Mouse (Mus musculus) cerebellum, adult 8-10 months (tissue): ENCODE data around the gene Tmem242.
A peak's percentile ranks its signal among the peaks of the same experiment; 100 is the strongest.

ENCODE experiments used
- DNase-seq: peaks from one replicate; pipeline ENCODE4 v3.0.0; 2022

Tmem242 gene

DNA sequence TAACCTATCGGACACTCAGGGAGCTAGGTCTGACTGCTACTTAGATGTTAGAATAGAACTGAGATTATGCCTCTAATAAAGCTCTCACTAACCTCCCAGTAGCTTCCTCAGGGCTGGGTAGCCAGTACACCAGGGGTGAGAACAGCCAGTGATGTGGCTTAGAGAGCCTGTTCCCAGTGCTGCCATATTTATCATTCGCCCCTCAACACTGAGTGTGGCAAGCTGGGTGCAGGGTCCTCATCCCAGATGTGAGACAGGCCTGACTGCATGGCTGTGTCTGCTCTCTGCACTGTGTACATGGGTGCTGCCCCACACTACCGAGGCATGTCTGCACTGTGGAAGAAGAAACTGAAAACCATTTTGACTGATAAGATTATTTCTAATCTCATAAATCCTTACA is 26.0 kb downstream of the Tmem242 start:
- no peak for DNase-seq

DNA sequence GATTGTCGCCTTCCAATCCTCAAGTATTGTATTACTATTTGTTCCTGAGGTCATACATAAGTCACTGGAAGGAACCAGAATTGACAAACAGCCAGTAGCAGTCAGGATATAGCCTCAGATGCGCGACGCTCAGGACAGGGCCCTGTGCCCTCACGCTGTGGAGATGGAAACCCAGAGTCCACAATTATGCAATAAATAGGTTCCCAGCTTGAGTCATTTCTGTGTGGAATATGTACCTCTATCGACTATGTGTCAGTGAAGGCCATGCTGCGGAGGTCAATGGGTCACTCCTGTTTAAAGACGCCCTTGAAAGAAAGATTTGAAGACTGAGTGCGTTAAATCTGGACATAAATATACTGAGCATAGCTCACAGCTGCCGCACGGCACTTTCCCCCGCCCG is 26.7 kb downstream of the Tmem242 start:
- no peak for DNase-seq

DNA sequence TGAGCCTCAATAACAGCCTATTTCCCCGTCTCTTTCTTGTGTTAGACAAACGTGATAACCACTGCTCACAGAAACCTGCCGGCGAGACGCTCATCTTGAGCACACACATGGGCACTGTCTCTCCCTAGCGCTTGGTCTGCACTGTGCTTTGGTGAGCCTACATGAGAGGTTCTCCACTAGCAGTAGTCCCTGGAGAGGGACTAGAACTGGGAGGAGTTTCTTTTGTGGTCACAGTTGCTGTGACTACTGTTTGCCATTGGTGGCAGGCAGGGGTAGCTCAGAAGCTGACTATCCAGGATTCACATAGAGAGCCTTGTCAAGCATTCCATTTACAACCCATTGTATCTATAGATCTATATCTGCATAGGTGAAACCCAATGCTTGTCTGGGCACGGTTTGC is 27.3 kb downstream of the Tmem242 start:
- no peak for DNase-seq

DNA sequence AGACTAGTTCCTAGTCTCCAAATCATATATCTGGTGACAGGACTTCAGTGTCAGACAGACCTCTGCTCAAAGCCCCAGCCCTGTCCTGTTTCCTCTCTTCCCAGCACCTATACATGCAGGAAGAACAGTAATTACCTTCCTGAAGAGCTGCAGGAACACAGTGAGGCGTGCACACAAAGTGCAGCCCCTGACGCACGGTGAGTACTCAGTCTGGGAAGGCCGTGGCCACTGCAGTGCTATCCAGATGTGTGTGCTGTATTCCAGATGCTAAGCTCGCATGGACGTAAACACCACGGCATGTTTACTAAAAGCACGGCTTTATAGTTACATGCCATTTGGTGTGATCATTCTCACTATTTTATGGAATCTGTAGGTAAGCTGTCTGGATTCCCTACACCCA is 27.8 kb downstream of the Tmem242 start:
- DNase-seq, result no peak

DNA sequence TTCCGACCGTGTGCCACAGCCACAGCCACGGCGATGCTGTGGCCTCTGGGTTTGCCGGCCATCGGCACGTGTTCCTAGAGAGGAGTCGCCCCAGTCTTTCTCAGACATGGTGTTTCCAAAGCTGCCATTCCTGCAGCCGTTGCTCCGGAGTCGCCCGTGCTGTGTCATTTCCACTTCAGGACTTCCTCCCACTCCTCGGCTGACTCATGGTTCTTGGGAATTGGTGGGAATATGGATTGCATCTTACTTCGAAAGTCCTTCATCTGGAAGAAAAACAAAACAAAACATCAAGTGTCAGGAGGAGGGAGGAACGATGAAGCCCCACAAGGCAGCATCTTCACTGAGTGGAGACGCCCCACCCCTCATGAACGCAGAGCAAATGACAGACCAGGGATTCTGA is 28.9 kb downstream of the Tmem242 start:
- DNase-seq, result no peak

DNA sequence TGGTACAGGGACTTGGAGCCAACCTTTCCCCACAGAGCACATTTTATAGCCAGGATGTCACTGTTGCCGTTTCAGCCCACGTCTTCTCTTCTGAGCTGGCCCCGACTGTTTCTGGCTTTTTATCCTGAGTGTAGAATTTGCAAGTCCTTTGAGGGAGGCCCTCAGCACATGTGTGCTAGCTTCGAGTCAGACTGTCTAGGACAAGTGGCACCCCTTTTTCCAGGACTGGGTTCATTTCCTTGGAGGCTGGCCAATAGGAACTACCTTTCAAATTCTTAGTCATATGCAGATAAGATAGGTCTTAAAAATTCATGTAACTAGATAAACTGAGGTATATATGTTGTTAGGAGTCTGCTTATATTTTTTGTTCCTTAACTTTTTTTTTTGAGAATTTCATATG is 29.7 kb downstream of the Tmem242 start:
- DNase-seq, result no peak

DNA sequence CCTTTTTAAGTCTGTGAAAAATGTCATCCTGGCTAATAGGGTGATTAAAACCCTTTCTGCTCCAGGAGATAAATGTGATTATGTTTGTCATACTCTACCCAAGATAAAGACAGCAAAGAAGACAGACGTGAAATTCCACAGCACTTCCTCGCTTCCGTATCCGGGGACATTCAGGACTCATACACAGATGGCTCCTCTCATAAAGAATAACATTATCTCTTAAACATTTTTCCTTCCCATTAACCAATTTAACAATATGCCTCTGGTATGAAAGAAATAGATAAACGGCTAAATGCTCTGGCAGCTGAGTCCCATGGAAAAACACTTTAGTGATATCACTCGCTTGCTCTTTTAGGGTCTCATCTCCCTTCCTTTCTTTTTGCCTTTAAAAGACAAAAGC is 33.0 kb downstream of the Tmem242 start:
- DNase-seq, result no peak

DNA sequence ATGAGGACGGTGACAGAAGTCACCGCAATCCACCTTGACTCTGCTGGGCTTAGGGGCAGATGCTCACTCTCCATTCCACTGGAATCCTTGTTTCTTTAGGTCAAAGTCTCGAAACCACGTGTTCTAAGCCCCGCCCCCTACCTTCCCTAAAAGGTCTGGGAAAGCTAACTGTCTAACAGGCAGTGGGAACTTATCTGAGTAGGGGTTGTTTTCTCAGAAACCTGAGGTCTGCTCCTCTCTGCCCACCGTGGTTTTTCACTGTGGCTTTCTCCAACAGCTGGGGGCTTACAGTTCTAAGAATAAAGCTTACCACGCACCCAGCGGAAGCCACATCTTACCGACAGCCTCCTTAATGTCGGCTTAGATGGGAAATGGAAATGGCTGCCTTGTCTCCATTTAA is 33.5 kb downstream of the Tmem242 start:
- no peak for DNase-seq

DNA sequence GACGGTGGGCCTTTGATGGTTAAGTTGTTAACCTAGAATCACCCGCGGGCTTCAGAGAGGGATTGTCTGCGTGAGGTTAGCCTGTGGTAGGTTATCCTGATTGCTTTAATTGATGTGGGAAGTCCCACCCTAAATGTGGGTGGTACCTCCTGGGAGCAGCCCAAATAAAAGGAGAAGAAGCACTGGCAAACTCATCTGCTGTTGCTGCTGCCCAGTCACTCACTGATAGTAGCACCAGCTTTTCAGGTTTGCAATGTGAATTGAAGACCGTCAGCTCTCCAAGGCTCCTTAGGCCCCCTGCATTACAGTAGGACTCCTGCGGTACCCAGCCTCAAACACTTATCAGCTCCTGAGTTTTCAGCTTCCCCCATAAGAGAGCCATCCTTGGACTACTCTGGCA is 36.2 kb downstream of the Tmem242 start:
- no peak for DNase-seq

DNA sequence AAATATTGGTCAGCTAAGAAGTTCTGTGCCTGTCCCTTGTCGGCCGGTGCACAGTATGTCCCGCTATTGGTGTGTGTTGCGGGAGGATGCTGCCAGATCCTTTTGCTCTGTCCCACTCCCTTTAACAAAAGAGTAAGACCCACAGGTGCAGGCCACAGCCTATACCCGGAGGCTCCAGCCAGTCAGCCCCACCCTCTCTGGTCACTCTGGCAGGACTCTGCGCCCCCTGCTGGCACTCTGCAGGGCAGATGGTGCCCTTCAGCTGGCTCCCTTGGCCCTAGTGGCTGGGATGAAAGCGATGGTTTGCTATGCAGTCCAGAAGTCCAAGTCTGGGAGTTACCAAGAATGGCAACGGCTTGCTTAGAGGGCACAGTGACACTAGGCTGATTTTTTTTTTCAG is 37.4 kb downstream of the Tmem242 start:
- peak; percentile 85 for DNase-seq

DNA sequence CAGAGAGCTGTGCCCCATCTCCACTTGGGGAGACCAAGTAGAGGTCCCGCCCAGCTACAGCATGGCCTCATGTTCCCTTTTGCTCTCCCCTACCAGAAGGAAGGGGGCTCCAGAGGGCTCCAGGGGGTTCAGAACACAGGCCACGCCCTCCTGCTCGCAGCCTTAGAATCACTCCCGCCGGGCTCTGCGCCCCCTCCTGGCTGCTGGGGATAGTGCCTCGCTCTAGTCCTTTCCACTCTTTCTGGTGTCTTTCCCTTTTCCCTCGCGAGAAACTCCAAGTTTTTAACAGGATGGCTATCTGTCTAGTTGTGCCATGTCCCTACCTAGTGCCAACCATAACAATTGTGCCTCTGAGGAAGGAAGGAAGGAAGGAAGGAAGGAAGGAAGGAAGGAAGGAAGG is 38.0 kb downstream of the Tmem242 start:
- peak; percentile 69 for DNase-seq

DNA sequence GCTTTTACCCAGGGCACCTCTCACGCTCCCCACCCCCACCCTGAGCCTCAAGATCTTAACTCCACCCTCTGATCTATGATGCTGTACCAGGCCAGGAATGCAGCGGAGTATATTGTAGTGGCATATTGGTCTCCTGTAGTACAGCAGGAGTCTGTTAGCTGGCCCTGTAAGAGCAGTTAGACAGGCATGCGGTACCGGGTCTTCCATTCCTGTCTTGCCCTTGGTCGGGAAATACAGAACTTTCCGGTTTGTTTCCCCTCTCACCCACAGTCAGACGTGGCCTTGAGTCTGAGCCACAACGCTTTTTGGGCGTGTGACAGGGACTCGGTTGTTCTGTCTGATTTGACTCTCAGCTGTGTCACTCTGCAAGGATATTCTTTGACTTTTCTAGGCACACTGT is 38.8 kb downstream of the Tmem242 start:
- DNase-seq, result no peak

DNA sequence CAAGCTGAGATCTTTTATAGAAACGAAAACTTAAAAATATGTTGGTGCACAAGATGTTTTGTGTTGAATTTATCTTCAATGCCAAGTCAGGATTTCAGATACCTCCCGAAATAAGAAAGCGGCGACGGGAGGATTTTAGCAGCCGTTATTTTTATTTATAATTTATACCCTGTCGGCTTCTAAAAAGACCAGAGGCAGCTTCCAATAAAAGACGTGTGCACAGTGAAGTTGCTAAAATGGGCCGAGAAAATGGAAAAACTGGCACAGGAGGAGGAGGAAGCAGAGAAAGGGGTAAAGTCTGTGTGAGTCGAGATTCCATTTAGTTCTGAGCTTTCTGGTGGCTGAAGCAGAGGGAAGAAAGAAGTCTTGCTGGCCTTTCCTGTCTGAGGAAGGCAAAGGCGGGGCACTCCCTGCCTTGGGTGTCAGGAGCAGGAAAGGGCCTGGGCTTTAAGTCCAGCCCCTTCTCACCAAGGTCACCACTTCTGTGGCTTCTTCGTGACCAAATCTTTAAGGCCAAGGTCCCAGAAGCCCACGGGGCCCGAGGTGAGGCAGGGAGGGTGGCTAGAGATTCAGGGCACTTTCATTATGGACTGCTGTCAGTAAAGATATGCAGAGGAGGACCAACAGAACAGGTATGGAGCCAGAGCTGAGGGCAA is 39.5 kb downstream of the Tmem242 start:
- DNase-seq, result no peak

DNA sequence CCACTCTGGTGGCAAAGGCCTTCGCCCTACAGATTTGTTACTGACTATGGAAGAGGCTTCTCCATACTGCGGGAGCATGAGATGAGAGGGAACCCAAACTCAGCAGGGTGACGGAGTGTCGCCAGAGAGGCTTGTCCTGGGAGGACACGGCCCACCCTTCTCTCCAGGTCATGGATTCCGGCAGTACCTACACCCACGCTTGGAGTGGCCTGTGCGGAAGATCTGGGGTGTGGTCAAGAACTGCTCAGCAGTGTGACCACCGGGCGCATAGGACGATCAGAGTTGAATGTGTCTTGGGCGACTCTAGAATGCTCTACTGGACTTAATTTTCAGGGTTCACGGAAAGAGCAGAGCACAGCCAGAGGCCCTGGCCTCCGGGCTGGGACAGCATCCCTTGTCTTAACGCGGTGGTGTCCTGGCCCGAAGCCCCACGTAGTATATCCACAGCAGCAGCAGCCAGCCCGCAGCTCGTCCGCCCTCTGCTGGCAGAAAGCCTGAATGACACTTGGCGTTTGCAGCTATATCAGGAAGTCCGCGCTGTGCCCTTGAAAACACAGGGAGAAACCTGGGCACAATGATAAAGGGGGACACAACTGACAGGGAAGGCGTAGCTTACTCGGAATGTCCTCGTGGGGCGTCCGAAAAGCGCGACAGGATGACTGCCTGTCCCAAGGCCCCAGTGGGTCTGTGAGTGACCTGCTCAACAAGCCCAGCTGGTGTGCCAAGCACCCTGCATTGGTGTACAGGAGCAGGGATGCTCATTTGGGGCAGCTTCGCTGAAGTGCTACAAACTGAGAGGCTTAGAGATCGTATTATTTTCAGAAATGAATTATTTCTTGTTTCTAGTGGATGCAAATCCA is 42.7 kb downstream of the Tmem242 start:
- DNase-seq, result peak; percentile 89

DNA sequence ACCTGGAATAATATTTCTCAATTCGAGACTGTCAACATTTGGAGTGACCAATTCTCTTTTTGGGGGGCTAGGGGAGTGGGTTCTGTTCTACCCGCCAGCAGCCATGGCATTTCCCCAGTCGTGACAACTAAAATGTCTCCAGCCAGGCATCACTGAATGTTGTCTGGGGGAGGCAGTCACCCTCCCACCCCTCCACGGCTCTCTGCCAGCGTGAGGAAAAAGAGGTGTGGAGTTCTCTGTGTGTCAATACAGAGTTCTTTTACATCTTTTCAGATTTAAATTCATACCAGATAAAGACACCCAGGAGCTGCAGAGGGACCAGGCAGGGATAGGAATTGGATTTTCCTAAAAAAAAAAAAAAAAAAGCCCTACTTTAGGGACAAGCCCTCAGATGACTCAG is 43.8 kb downstream of the Tmem242 start:
- DNase-seq, result no peak

DNA sequence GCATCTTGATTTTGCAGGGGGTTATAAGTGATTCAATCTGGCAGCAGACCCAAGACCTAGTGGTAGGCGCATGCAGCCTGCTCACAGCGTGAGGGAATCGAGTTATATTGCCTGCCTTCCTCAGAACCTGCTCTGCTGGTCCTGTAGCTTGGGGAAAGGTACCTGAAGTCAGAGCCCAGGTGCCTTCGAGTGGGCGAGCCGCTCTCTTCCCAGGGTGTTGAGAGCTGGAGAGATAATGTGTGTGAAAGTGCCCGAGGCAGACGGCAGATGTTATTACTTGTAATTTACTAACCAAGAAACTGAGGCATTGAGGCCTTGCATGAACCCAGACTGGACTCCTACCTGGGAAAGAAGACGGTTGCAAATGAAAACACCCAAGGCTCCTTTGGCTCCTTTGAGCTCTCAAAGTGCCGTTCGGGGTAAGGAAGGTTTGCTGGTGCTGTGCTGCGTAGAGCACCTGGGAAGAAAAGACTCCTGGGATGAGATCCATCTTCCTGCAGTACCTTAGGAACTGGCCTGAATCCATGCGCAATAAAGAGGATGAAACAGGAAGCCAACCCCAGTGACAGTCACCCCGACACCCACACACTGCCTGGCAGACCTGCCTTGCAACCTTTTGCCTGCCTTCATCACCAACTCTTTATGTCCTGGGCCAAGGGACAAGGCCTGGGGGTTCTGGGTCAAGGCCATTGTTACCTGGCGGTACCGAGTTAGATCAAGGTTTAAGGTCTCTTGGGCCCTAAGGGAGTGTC is 44.4 kb downstream of the Tmem242 start:
- no peak for DNase-seq

DNA sequence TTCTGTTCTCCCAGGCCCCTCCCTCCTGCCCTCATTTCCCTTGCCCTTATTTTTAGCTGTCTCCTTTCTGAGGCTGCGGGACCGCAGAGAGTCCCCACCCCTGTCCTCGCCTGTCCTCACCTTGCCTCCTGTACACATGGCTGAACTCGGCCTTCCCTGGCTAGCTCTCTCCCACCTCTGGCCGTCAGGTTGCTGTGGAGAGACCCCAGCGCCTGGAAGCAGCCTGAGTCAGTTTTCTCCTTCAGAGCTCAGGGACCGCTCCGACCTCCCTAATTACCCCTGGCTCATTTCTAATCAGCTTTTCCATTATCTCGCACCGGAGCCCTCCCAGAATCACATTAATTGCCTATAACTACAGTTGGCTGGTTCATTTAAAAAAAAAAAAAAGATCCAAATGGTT is 49.4 kb downstream of the Tmem242 start:
- no peak for DNase-seq

DNA sequence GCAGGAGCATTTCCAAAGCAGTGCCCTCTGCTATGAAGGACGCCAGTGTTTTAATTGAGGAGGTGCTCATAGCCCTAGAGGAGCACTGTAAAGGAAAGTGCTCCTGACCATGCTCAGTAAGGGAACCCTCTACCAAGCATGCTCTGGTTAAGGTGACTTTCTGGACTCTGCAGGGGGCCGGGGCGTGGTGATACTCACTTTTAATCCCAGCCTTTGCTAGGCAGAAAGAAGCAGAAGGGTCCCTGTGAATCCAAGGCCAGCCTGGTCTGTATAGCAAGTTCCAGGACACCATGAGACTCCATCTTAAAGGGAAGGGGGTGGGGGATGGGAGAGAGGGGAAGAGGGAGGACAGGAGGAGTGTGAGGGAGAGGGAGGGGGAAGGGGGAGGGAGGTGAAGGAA is 51.7 kb downstream of the Tmem242 start:
- DNase-seq, result no peak

DNA sequence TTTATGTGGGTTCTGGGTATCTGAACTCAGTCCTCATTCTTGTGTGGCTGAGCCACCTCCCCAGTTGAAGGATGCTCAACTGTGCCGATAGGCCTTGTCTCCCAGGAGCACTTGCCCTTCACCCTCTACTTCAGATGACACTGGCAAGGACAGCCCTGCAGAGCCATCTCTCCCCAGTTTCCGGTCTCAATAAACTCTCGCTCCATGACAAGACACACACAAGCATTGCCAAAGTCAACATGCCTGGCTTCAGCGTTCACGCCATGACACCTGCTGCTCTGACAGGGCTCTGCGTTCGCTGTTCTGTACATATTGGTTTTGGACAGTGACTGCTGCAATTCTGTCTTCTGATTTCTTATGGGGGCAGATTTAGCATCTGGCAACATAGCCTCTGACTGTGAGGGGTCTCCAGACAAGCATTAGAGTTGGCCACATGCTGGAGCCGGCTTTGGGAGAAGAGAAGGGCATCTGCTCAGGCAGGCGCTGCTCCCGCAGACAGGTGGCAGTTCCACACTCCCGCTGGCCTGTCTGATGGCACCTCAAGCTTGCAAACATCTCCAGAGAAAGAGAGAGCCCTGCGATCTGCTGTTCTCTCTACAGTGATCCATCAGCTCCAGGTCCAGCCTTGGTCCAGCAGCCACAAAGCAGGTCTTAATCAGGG is 53.0 kb downstream of the Tmem242 start:
- peak; percentile 76 for DNase-seq

DNA sequence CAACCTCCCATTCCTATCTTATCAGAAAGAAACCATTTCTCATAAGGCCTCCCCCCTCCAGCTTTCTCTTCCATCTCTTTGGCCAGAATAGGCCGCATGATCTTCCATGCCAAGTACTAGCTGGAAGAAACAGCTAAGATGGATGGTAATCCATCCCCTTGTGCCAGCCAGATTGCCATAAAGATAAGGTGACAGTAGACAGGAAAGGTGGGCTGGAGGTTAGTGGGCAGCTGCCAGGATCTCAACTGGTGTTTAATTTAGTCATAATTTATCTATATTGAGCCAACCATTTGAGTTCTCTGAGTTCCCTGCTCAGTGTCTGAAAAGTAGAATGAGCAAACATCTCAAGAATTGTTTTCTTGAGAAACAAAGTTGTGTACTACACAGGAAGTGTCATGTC is 54.4 kb downstream of the Tmem242 start:
- DNase-seq, result no peak

DNA sequence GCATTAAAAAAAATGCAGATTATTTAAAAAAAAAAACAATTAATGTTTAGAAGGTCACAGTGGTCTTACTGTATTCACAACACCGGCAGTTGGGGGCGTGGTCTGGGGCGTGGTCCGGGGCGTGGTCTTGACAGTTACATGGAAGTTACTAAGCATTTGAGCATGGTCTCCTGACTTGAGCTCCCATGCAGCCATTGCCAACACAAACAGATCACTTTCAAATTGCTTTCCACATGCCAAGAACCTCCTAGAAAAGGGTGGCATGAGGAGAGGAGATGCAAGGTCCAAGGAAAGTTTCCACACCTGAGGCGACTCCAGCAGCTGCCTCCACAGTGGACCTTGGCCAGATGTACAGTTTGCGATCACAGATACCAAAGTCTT is 62.1 kb downstream of the Tmem242 start:
- DNase-seq, result no peak

DNA sequence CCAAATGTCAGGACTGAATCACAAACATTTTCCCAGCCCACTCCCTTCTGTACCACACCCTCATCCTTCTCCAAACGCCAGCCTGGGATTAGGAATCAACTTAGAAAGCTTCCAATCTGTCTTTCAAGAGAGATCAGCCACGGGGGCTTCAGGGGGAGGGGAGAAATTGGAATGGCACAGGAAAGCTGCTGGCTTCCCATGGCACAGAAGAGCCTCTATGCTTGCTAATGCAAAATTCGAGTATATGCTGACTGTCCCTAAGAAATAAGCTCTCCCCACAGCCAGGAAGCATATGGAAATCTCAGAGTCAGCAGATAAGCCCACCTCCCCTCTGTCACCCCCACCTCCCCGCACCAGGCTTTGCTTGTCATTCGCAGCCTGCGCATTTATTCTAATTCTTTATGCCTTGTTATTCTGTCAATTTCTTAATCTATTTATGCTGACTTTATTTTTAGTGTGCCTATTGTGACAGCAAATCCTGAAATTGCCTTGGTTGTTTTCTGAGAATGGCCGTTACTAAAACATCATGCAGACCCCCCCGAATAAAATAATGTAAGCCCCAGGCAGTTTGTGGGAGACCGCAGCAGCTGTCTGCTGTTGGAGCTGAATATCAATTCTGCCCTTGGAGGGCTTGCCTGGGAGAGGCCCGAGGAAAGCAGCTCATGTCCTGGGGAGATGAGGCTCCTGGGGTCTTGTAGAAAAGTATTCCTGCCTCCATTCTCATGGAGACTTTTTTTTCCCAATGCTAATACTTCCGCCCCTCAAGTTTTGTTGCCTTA is 62.7 kb downstream of the Tmem242 start:
- DNase-seq, result no peak

DNA sequence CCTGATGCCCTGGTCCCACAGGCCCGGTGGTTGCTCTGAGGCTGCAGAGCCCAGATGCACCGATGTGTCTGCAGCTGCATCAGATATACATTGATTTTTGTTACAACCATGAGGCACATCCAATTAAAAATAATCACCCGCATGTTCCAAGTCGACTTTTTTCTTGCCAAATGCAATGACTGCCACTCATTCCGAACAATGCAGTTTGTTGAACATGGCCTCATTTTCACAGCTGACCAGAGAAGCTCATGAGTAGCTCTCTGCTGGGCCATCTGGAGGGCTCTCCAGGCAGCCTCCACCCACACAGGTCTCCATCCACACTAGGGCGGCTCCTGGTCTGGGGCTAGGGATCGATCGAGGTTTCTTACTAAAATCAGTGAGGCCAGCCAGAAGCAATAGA is 67.1 kb downstream of the Tmem242 start:
- peak; percentile 46 for DNase-seq
